Mouse (Mus musculus) ES-E14 (cell line): ENCODE results near the gene Gtf2ird1. TPM values are rescaled to one million over a fixed set of nuclear protein-coding genes. Genes with fewer than 3 reads are reported as not detected.

Source experiments
- DNase-seq: peaks from one replicate; pipeline ENCODE4 v3.0.0-alpha.2; 2013; ENCODE audit warnings: low read depth, low spot score
- H3K27ac ChIP-seq: 2 replicates; pipeline ENCODE4 v1.5.1; 2012; ENCODE audit warnings: low read depth, mild to moderate bottlenecking, low read length, moderate library complexity, mixed read lengths; ENCODE audit not compliant: poor library complexity, insufficient read depth, severe bottlenecking
- H3K36me3 ChIP-seq: 2 replicates; pipeline ENCODE4 v1.6.1; 2012; ENCODE audit warnings: mild to moderate bottlenecking, low read length, moderate library complexity, mixed read lengths; ENCODE audit not compliant: control insufficient read depth, poor library complexity, insufficient read depth, severe bottlenecking
- H3K4me1 ChIP-seq, 2 experiments: fragments of 150-350 bp in 1 of 2; sonication (generic) in 1 of 2; 2 replicates each; pipeline ENCODE4 v1.6.1; 2012; ENCODE audit warnings: low read length in 2 of 2, mild to moderate bottlenecking in 1 of 2, mixed read lengths in 1 of 2; ENCODE audit not compliant: control insufficient read depth in 2 of 2, insufficient read depth in 2 of 2, poor library complexity in 1 of 2
- H3K4me3 ChIP-seq, 2 experiments: fragments of 150-350 bp in 1 of 2; sonication (generic) in 1 of 2; 2 replicates each; pipeline ENCODE4 v1.5.1; 2012; ENCODE audit warnings: low read length in 2 of 2, low read depth in 1 of 2, mild to moderate bottlenecking in 1 of 2, mixed read lengths in 1 of 2; ENCODE audit not compliant: insufficient read depth in 1 of 2, poor library complexity in 1 of 2, severe bottlenecking in 1 of 2
- H3K9ac ChIP-seq: 2 replicates; pipeline ENCODE4 v1.6.1; 2012; ENCODE audit warnings: low read depth, mild to moderate bottlenecking, low read length, mixed read lengths; ENCODE audit not compliant: poor library complexity, insufficient read depth, severe bottlenecking
- H3K9me3 ChIP-seq: fragments of 150-350 bp; sonication (generic); 2 replicates; pipeline ENCODE4 v1.6.1; 2012; ENCODE audit warnings: low read depth, mild to moderate bottlenecking, low read length; ENCODE audit not compliant: control insufficient read depth, insufficient read depth
- CHD2 ChIP-seq: IDR thresholded peaks from 2 replicates; pipeline ENCODE4 v1.6.1; 2014; ENCODE audit warnings: mild to moderate bottlenecking, low read depth, low read length, inconsistent platforms
- HCFC1 ChIP-seq: IDR thresholded peaks from 2 replicates; pipeline ENCODE4 v1.6.1; 2012; ENCODE audit warnings: low read length, inconsistent platforms, borderline replicate concordance; ENCODE audit not compliant: insufficient read depth
- MAFK ChIP-seq: IDR thresholded peaks from 2 replicates; pipeline ENCODE4 v1.6.1; 2014; ENCODE audit warnings: mild to moderate bottlenecking, low read depth, low read length, inconsistent platforms; ENCODE audit not compliant: insufficient read depth
- ZC3H11A ChIP-seq: IDR thresholded peaks from 2 replicates; pipeline ENCODE4 v1.6.1; 2012; ENCODE audit warnings: low read depth, mild to moderate bottlenecking, inconsistent platforms, low read length, borderline replicate concordance
- ZNF384 ChIP-seq: IDR thresholded peaks from 2 replicates; pipeline ENCODE4 v1.6.1; 2012; ENCODE audit warnings: low read depth, low read length, inconsistent platforms
- in situ Hi-C, 2 experiments: fragments of 600-800 bp; cut with MboI; formaldehyde crosslinking; loops; one replicate each; pipeline ENCODE4 v1.15.1; 2025; ENCODE audit warnings: low sequenced_read_pairs in 2 of 2, inconsistent platforms in 1 of 2; ENCODE audit not compliant: unreplicated experiment in 2 of 2
- total RNA-seq: library from RNA; depleted of rRNA; stranded (reverse); fragments of 300-350 nt; gene quantifications from 2 replicates; pipeline ENCODE4 v1.2.3, GENCODE M21; 2012

Gtf2ird1 gene
- total RNA-seq, 1 experiment = 63.5 TPM

GRCm38 (mm10) chr5:134491712-134492417, 35.3 kb upstream of the Gtf2ird1 start:
- peaks cover 0 to 4% of the 10 kb centered on the region in 2 experiments; a peak in 1 of 4 replicates for H3K4me1 ChIP-seq
- peaks cover 3% of the 10 kb centered on the region; the same call in 1 of the 2 replicates for H3K36me3 ChIP-seq
- no peak overlapping the region; a peak in 1 of 4 replicates for H3K4me3 ChIP-seq
- TF ChIP-seq ZC3H11A (no peak), CHD2 (no peak), MAFK (no peak), ZNF384 (no peak), HCFC1 (no peak)
- peak overlapping the region; percentile 39; the same call in 1 of the 2 replicates for H3K9ac ChIP-seq
- no peaks in the 10 kb centered on the region for H3K9me3 ChIP-seq
- DNase-seq = peak; percentile 89
- no peak overlapping the region; the same call in 1 of the 2 replicates for H3K27ac ChIP-seq
- in situ Hi-C loops = loop anchor here in 1 of 2 experiments (10.0 kb wide), 1 partner anchor 213 kb away; no protein-coding TSS in a partner anchor

GRCm38 (mm10) chr5:134491206-134491605, 34.7 kb upstream of the Gtf2ird1 start:
- no peak overlapping the region for H3K9ac ChIP-seq
- H3K4me3 ChIP-seq = no peak overlapping the region
- in situ Hi-C loops = loop anchor here in 1 of 2 experiments (10.0 kb wide), 1 partner anchor 214 kb away; no protein-coding TSS in a partner anchor
- no peak overlapping the region for H3K27ac ChIP-seq
- no peaks in the 10 kb centered on the region for H3K9me3 ChIP-seq
- H3K4me1 ChIP-seq = peaks cover 0 to 4% of the 10 kb centered on the region in 2 experiments; a peak in 1 of 4 replicates
- TF ChIP-seq ZC3H11A (no peak), ZNF384 (no peak), CHD2 (no peak), MAFK (no peak), HCFC1 (no peak)
- H3K36me3 ChIP-seq = peaks cover 3% of the 10 kb centered on the region; the same call in 1 of the 2 replicates
- DNase-seq = no peak

GRCm38 (mm10) chr5:134490465-134490864, 33.9 kb upstream of the Gtf2ird1 start:
- Histone ChIP-seq H3K27ac (no peak overlapping the region), H3K36me3 (peaks cover 3% of the 10 kb centered on the region; the same call in 1 of the 2 replicates), H3K9ac (no peak overlapping the region), H3K4me1 (peaks cover 0 to 5% of the 10 kb centered on the region in 2 experiments; a peak in 1 of 4 replicates), H3K4me3 (no peak overlapping the region), H3K9me3 (no peaks in the 10 kb centered on the region)
- TF ChIP-seq ZNF384 (no peak), ZC3H11A (no peak), CHD2 (no peak), MAFK (no peak), HCFC1 (no peak)
- in situ Hi-C loops = loop anchor here in 1 of 2 experiments (10.0 kb wide), 1 partner anchor 214 kb away; no protein-coding TSS in a partner anchor
- no peak for DNase-seq

- DNase-seq = peak; percentile 84
- in situ Hi-C loops = loop anchor here in 1 of 2 experiments (10.0 kb wide), 1 partner anchor 115 kb away; no protein-coding TSS in a partner anchor
- Histone ChIP-seq H3K27ac (no peak overlapping the region), H3K4me1 (peaks cover 0 to 7% of the 10 kb centered on the region in 2 experiments; a peak in 1 of 4 replicates), H3K9me3 (no peaks in the 10 kb centered on the region), H3K36me3 (peaks cover 3% of the 10 kb centered on the region; the same call in 1 of the 2 replicates), H3K4me3 (peak overlapping the region in 1 of 2 experiments; percentile 15; a peak in 2 of 4 replicates), H3K9ac (no peak overlapping the region; the same call in 1 of the 2 replicates)
- TF ChIP-seq ZC3H11A (no peak; the same call in 1 of the 2 replicates), MAFK (peak; percentile 51; the same call in 1 of the 2 replicates), ZNF384 (no peak), CHD2 (no peak), HCFC1 (no peak)
Measured at GRCm38 (mm10) chr5:134489583-134489982, 33.1 kb upstream of the Gtf2ird1 start.
